Mouse (Mus musculus): ENCODE results near the gene Galnt2. TPM values are rescaled to one million over a fixed set of nuclear protein-coding genes. Genes with fewer than 3 reads are reported as not detected.

Galnt2 gene
- polyA plus RNA-seq, 1 experiment from 2014 or later, result 44.0 TPM

GRCm38 (mm10) chr8:124230496-124231175, 555 bp upstream of the Galnt2 start:
- 56% methylated on average over 8 of the region's 8 CpGs for whole genome bisulfite sequencing
- Histone ChIP-seq H3K4me2 (replicated peaks; ENCODE audit: low read depth) (peak overlapping the region; percentile 74), H3K9ac (ENCODE audit: low read depth, low read length) (no peak overlapping the region), H3K36me3 (ENCODE audit: control insufficient read depth, insufficient read depth) (no peaks in the 10 kb centered on the region), H3K4me3 (ENCODE audit: low read depth, low read length) (peak overlapping the region; percentile 81), H3K27me3 (replicated peaks; ENCODE audit: control insufficient read depth, insufficient read depth, low read length) (no peaks in the 10 kb centered on the region), H3K27ac (ENCODE audit: low read depth, low read length) (no peak overlapping the region), H3K4me1 (replicated peaks; ENCODE audit: control insufficient read depth, insufficient read depth, low read length) (no peaks in the 10 kb centered on the region), H3K9me3 (ENCODE audit: control insufficient read depth) (no peaks in the 10 kb centered on the region)
- ATAC-seq, result no peak
- TF ChIP-seq CTCF (IDR thresholded peaks at IDR 0.05; ENCODE audit: low read depth), result no peak

DNA sequence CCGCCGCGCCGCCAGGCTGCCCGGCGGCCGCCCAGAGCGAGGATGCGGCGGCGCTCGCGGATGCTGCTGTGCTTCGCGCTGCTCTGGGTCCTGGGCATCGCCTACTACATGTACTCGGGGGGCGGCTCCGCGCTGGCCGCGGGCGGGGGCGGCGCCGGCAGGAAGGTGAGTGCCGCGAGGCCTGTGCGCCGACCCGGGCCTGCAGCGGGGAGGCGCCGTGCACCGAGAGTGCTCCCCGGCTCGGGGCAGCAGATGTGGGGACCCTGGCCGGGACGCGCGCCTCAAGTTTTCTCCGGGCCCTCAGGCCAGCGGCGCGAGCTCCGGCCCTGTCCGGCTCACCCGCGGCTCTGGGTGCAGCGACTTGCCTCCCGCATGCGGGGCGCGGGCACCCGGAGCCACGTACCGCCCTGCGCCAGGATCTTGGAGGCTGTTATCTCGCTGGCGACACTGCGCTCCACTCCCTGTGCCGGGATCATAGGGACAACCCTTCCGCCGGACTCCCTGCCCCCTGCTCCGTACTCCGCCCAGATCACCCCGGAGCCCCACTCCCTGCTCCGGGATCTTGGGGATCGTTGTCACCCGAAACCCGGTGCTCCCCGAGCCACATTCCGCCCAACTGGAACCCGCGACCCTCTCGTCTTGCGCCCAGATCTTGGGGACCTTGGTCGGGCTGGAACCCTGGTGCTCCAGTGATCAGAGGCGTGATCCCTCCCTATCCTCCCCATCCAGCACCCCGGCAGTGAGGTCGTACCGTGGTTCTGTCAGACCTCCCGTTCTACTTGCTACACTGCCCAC, 491 bp downstream of the Galnt2 start:
- H3K4me1 ChIP-seq (replicated peaks; ENCODE audit: control insufficient read depth, insufficient read depth, low read length), result no peaks in the 10 kb centered on the region
- H3K4me2 ChIP-seq (replicated peaks; ENCODE audit: low read depth), result peak overlapping the region; percentile 74
- peak; percentile 79 for ATAC-seq
- peak overlapping the region; percentile 79 for H3K9ac ChIP-seq (ENCODE audit: low read depth, low read length)
- no peaks in the 10 kb centered on the region for H3K36me3 ChIP-seq (ENCODE audit: control insufficient read depth, insufficient read depth)
- H3K4me3 ChIP-seq (ENCODE audit: low read depth, low read length), result peak overlapping the region; percentile 81
- H3K27me3 ChIP-seq (replicated peaks; ENCODE audit: control insufficient read depth, insufficient read depth, low read length), result no peaks in the 10 kb centered on the region
- no peaks in the 10 kb centered on the region for H3K9me3 ChIP-seq (ENCODE audit: control insufficient read depth)
- H3K27ac ChIP-seq (ENCODE audit: low read depth, low read length), result peak overlapping the region; percentile 78
- peak; percentile 31 for TF ChIP-seq CTCF (IDR thresholded peaks at IDR 0.05; ENCODE audit: low read depth)
- WGBS, result under 1% methylated on average over 44 of the region's 83 CpGs

DNA sequence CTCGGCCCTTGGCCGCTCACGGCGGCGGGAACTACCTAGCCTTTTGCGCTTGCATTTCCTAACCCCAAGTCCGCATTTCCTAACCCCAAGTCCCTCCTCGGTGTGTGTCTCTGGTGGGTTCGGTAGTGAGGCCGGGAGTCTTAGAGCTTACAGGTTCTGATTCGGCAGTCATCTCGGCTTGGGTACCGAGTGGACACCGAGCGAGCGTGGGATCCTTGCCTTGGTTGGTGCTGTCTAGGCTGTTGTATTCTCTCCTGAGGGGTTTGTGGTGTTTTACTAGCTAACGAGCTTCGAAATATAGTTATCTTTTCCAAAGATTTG, 1.0 kb downstream of the Galnt2 start:
- Histone ChIP-seq H3K4me3 (ENCODE audit: low read depth, low read length) (peak overlapping the region; percentile 81), H3K9ac (ENCODE audit: low read depth, low read length) (peak overlapping the region; percentile 79), H3K4me2 (replicated peaks; ENCODE audit: low read depth) (peak overlapping the region; percentile 74), H3K4me1 (replicated peaks; ENCODE audit: control insufficient read depth, insufficient read depth, low read length) (no peaks in the 10 kb centered on the region), H3K27ac (ENCODE audit: low read depth, low read length) (no peak overlapping the region), H3K9me3 (ENCODE audit: control insufficient read depth) (no peaks in the 10 kb centered on the region), H3K27me3 (replicated peaks; ENCODE audit: control insufficient read depth, insufficient read depth, low read length) (no peaks in the 10 kb centered on the region), H3K36me3 (ENCODE audit: control insufficient read depth, insufficient read depth) (no peaks in the 10 kb centered on the region)
- ATAC-seq, result no peak
- WGBS, result 8% methylated on average over 18 of the region's 18 CpGs
- no peak for TF ChIP-seq CTCF (IDR thresholded peaks at IDR 0.05; ENCODE audit: low read depth)

GRCm38 (mm10) chr8:124234496-124234895, 3.3 kb downstream of the Galnt2 start:
- no peak for ATAC-seq
- no peaks in the 10 kb centered on the region for H3K9me3 ChIP-seq (ENCODE audit: control insufficient read depth)
- TF ChIP-seq CTCF (IDR thresholded peaks at IDR 0.05; ENCODE audit: low read depth), result no peak
- no peaks in the 10 kb centered on the region; the same call in 1 of the 2 replicates for H3K4me1 ChIP-seq (replicated peaks; ENCODE audit: control insufficient read depth, insufficient read depth, low read length)
- H3K27ac ChIP-seq (ENCODE audit: low read depth, low read length), result no peak overlapping the region
- H3K4me2 ChIP-seq (replicated peaks; ENCODE audit: low read depth), result no peak overlapping the region
- H3K36me3 ChIP-seq (ENCODE audit: control insufficient read depth, insufficient read depth), result no peaks in the 10 kb centered on the region
- no peak overlapping the region for H3K4me3 ChIP-seq (ENCODE audit: low read depth, low read length)
- no peak overlapping the region for H3K9ac ChIP-seq (ENCODE audit: low read depth, low read length)
- H3K27me3 ChIP-seq (replicated peaks; ENCODE audit: control insufficient read depth, insufficient read depth, low read length), result no peaks in the 10 kb centered on the region
- WGBS, result 86% methylated on average over 2 of the region's 2 CpGs

DNA sequence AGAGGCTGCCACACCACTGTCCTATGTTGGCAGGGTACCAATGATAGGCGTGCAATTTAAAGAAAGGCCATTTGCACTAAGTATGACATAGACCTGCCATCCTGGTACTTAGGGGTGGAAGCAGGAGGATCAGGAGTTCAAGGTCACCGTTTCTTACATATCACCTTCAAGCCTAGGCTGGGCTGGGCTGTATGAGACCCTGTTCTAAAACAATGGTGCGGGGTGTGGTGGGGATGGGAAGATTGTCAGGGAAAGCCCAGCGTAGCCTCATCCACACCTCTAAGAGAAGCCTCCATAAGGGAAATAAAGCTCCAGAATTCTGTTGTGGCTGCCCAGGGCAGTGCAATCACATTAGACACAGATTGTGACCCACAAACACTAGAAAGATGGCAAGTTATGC, 4.3 kb downstream of the Galnt2 start:
- WGBS, result 92% methylated on average over 4 of the region's 4 CpGs
- H3K27ac ChIP-seq (ENCODE audit: low read depth, low read length), result no peak overlapping the region
- H3K27me3 ChIP-seq (replicated peaks; ENCODE audit: control insufficient read depth, insufficient read depth, low read length), result no peaks in the 10 kb centered on the region
- no peaks in the 10 kb centered on the region for H3K36me3 ChIP-seq (ENCODE audit: control insufficient read depth, insufficient read depth)
- no peak for TF ChIP-seq CTCF (IDR thresholded peaks at IDR 0.05; ENCODE audit: low read depth)
- H3K4me1 ChIP-seq (replicated peaks; ENCODE audit: control insufficient read depth, insufficient read depth, low read length), result peaks cover 10% of the 10 kb centered on the region; the same call in 1 of the 2 replicates
- H3K4me3 ChIP-seq (ENCODE audit: low read depth, low read length), result no peak overlapping the region
- H3K4me2 ChIP-seq (replicated peaks; ENCODE audit: low read depth), result no peak overlapping the region
- H3K9ac ChIP-seq (ENCODE audit: low read depth, low read length), result no peak overlapping the region
- ATAC-seq, result no peak
- H3K9me3 ChIP-seq (ENCODE audit: control insufficient read depth), result no peaks in the 10 kb centered on the region

DNA sequence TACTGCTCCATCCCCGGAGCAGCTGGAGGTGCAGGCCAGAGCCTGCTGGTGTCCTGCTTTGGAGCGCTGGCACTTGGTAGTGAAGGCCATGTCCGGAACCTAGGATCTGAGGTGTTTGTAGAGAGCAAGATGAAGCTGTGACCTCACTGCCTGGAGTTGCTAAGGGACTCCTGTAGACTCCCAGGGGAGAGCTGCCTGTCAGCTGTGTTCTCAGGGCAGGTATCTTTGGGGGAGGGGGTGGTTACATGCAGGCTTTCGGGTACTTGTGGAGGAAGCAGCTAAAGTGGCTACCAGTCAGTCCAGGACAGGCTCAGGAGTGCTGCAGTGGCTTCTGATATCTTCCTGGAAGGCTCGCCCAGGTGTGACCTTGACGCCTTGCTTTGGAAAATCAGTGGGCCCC, 8.2 kb downstream of the Galnt2 start:
- Histone ChIP-seq H3K27me3 (replicated peaks; ENCODE audit: control insufficient read depth, insufficient read depth, low read length) (no peaks in the 10 kb centered on the region), H3K9me3 (ENCODE audit: control insufficient read depth) (no peaks in the 10 kb centered on the region), H3K36me3 (ENCODE audit: control insufficient read depth, insufficient read depth) (peaks cover 6% of the 10 kb centered on the region; the same call in 1 of the 2 replicates), H3K27ac (ENCODE audit: low read depth, low read length) (no peak overlapping the region), H3K4me3 (ENCODE audit: low read depth, low read length) (no peak overlapping the region), H3K4me2 (replicated peaks; ENCODE audit: low read depth) (no peak overlapping the region), H3K4me1 (replicated peaks; ENCODE audit: control insufficient read depth, insufficient read depth, low read length) (peaks cover 14% of the 10 kb centered on the region), H3K9ac (ENCODE audit: low read depth, low read length) (peak overlapping the region; percentile 27; the same call in 1 of the 2 replicates)
- peak; percentile 7; the same call in 1 of the 2 replicates for ATAC-seq
- WGBS, result 49% methylated on average over 6 of the region's 6 CpGs
- no peak for TF ChIP-seq CTCF (IDR thresholded peaks at IDR 0.05; ENCODE audit: low read depth)
